Mouse (Mus musculus): Measurements from ENCODE around the gene Rd3. TPM values are rescaled to one million over a fixed set of nuclear protein-coding genes. Genes with fewer than 3 reads are reported as not detected.

Rd3 gene
- polyA plus RNA-seq (2015; fragmentation: Illumina TruSeq; extraction: RNeasy Lipid Tissue Mini Kit (QIAGEN cat#74804); ENCODE audit: insufficient read depth, low read depth, low replicate concordance): not detected

DNA sequence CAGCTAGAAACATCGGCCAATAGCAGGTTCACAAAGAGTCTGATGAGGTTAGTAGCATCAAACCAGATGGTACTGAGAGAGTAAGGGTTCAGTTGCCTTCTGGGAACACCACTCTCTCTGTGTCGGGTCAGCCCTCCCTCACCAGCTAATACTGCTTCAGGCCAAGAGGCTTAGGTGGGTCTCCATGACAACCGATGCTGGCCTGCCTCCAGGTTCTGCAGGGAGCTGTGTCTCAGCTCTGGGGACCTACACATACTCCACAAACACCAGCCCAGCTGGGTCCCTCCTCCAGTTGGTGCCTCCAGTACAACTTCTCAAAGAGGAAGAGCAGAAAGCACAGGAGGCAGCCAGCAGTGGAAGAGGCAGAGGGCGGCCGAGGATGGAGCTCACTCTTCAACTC, at the start of gene Rd3:
Rd3 (plus strand) TSS at position 184 of the 400 bp plus-strand sequence.

Other genes starting within 250 kb of the Rd3 start
- gene Nek2, start 155.9 kb upstream of the Rd3 start, polyA plus RNA-seq (2015; fragmentation: Illumina TruSeq; extraction: RNeasy Lipid Tissue Mini Kit (QIAGEN cat#74804); ENCODE audit: insufficient read depth, low read depth, low replicate concordance): not detected
- 5.1 TPM for gene Slc30a1, start 70.6 kb upstream of the Rd3 start, polyA plus RNA-seq (2015; fragmentation: Illumina TruSeq; extraction: RNeasy Lipid Tissue Mini Kit (QIAGEN cat#74804); ENCODE audit: insufficient read depth, low read depth, low replicate concordance)
- 6.5 TPM for gene Traf5, start 115.2 kb downstream of the Rd3 start, polyA plus RNA-seq (2015; fragmentation: Illumina TruSeq; extraction: RNeasy Lipid Tissue Mini Kit (QIAGEN cat#74804); ENCODE audit: insufficient read depth, low read depth, low replicate concordance)
- 5.5 TPM for gene Rcor3, start 160.7 kb downstream of the Rd3 start, polyA plus RNA-seq (2015; fragmentation: Illumina TruSeq; extraction: RNeasy Lipid Tissue Mini Kit (QIAGEN cat#74804); ENCODE audit: insufficient read depth, low read depth, low replicate concordance)
- gene Kcnh1, start 213.4 kb downstream of the Rd3 start, polyA plus RNA-seq (2015; fragmentation: Illumina TruSeq; extraction: RNeasy Lipid Tissue Mini Kit (QIAGEN cat#74804); ENCODE audit: insufficient read depth, low read depth, low replicate concordance): 0.98 TPM